Mouse (Mus musculus): Measurements from ENCODE around the gene Frmd5. TPM values are rescaled to one million over a fixed set of nuclear protein-coding genes. Genes with fewer than 3 reads are reported as not detected.
"Not testable (repeated sequence)": the region's sequence is repeated elsewhere in the genome, so short reads cannot be mapped to it uniquely, and the experiment has no call there.

Gene Frmd5
- 69.1 and 69.4 TPM in 2 replicates for polyA plus RNA-seq (2012; rRNA removed)

GRCm38 (mm10) chr2:121806959-121807653, at the start of gene Frmd5:
Gene Frmd5 (minus strand): TSS chr2:121807087.
- TF ChIP-seq POLR2A (IDR thresholded peaks at IDR 0.05; ENCODE audit: borderline replicate concordance, extremely low read depth, insufficient read depth, insufficient read length, poor library complexity, severe bottlenecking) (peak; percentile 65; the same call in 1 of the 2 replicates), CTCF (IDR thresholded peaks at IDR 0.05; ENCODE audit: borderline replicate concordance, extremely low read depth, insufficient read depth, insufficient read length) (no peak)
- peak; percentile 99 for DNase-seq (ENCODE audit: low read depth)

DNA sequence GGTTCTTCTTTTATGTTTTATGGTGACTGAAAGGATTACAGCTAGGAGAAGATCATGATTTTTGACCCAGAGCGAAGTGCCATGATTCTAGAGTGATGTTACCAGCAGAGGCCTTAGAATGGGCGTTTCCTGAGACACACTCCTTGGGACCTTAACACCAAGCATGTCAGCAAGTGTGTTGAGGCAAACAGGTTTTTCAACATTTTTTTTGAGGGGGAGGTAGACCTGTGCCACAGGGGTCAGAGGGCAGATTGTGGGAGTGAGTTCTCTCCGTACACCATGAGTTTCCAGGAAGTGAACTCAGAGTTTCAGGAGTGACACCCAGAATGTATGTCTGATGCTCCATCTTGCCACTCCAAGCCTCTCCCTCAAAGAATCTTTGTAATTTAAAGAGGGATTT, 47.1 kb upstream of the Frmd5 start:
- DNase-seq (ENCODE audit: low read depth), result no peak
- no peak for TF ChIP-seq POLR2A (IDR thresholded peaks at IDR 0.05; ENCODE audit: borderline replicate concordance, extremely low read depth, insufficient read depth, insufficient read length, poor library complexity, severe bottlenecking)
- TF ChIP-seq CTCF (IDR thresholded peaks at IDR 0.05; ENCODE audit: borderline replicate concordance, extremely low read depth, insufficient read depth, insufficient read length), result no peak

GRCm38 (mm10) chr2:121852045-121852444, 45.2 kb upstream of the Frmd5 start:
- no peak for DNase-seq (ENCODE audit: low read depth)
- TF ChIP-seq CTCF (IDR thresholded peaks at IDR 0.05; ENCODE audit: borderline replicate concordance, extremely low read depth, insufficient read depth, insufficient read length) (no peak), POLR2A (IDR thresholded peaks at IDR 0.05; ENCODE audit: borderline replicate concordance, extremely low read depth, insufficient read depth, insufficient read length, poor library complexity, severe bottlenecking) (no peak)

GRCm38 (mm10) chr2:121846050-121846449, 39.2 kb upstream of the Frmd5 start:
- DNase-seq (ENCODE audit: low read depth), result no peak
- TF ChIP-seq CTCF (IDR thresholded peaks at IDR 0.05; ENCODE audit: borderline replicate concordance, extremely low read depth, insufficient read depth, insufficient read length), result no peak
- no peak for TF ChIP-seq POLR2A (IDR thresholded peaks at IDR 0.05; ENCODE audit: borderline replicate concordance, extremely low read depth, insufficient read depth, insufficient read length, poor library complexity, severe bottlenecking)

- no peak for TF ChIP-seq POLR2A (IDR thresholded peaks at IDR 0.05; ENCODE audit: borderline replicate concordance, extremely low read depth, insufficient read depth, insufficient read length, poor library complexity, severe bottlenecking)
- no peak for TF ChIP-seq CTCF (IDR thresholded peaks at IDR 0.05; ENCODE audit: borderline replicate concordance, extremely low read depth, insufficient read depth, insufficient read length)
- DNase-seq (ENCODE audit: low read depth), result no peak
These were observed 35.4 kb upstream of the Frmd5 start for GRCm38 (mm10) chr2:121842249-121842648.

- DNase-seq (ENCODE audit: low read depth), result no peak
- TF ChIP-seq POLR2A (IDR thresholded peaks at IDR 0.05; ENCODE audit: borderline replicate concordance, extremely low read depth, insufficient read depth, insufficient read length, poor library complexity, severe bottlenecking) (no peak), CTCF (IDR thresholded peaks at IDR 0.05; ENCODE audit: borderline replicate concordance, extremely low read depth, insufficient read depth, insufficient read length) (no peak)
These were observed 34.6 kb upstream of the Frmd5 start for GRCm38 (mm10) chr2:121841453-121841852.

GRCm38 (mm10) chr2:121834926-121835325, 28.0 kb upstream of the Frmd5 start:
- no peak for DNase-seq (ENCODE audit: low read depth)
- no peak for TF ChIP-seq POLR2A (IDR thresholded peaks at IDR 0.05; ENCODE audit: borderline replicate concordance, extremely low read depth, insufficient read depth, insufficient read length, poor library complexity, severe bottlenecking)
- no peak for TF ChIP-seq CTCF (IDR thresholded peaks at IDR 0.05; ENCODE audit: borderline replicate concordance, extremely low read depth, insufficient read depth, insufficient read length)

DNA sequence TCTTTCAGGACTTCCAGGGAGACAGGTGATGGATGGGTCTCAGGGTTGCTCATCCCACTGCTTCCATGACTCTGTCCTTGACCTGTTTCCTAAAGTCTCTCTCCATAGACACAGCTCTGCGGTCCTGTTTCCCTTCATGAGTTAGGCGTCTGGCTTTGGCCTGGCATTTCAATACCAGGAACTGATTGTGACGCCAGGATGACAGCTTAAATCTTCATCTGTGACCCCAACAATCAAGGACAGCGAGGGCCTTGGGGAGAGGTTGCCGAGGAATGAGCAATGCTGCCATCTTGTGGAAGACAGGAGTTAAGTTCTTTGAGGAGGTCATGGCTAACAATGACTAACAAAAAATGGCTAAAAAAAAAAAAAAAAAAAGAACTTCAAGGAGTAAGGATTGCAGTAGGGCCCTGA, 25.6 kb upstream of the Frmd5 start:
- TF ChIP-seq CTCF (IDR thresholded peaks at IDR 0.05; ENCODE audit: borderline replicate concordance, extremely low read depth, insufficient read depth, insufficient read length) (peak; percentile 84), POLR2A (IDR thresholded peaks at IDR 0.05; ENCODE audit: borderline replicate concordance, extremely low read depth, insufficient read depth, insufficient read length, poor library complexity, severe bottlenecking) (no peak)
- DNase-seq (ENCODE audit: low read depth), result peak; percentile 90

DNA sequence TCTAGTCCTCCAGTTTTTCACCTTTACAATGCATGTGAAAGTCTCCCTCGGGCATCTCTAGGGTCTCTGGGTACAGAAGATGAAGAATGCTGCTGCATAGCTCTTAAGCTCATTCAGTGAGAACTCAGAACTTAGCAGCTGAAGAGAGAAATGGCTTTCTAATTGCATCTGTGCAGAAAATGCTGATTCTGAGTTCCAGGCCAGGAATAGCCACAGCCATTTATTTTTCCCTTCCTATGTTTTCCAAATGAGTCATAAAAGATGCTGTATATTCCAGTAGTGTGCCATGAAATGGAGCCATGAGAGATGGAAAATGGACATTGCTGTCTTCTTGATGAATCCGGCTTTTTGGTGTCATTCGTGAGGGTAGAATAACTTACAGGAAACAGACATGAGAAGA, 21.5 kb upstream of the Frmd5 start:
- no peak for TF ChIP-seq CTCF (IDR thresholded peaks at IDR 0.05; ENCODE audit: borderline replicate concordance, extremely low read depth, insufficient read depth, insufficient read length)
- TF ChIP-seq POLR2A (IDR thresholded peaks at IDR 0.05; ENCODE audit: borderline replicate concordance, extremely low read depth, insufficient read depth, insufficient read length, poor library complexity, severe bottlenecking), result no peak
- DNase-seq (ENCODE audit: low read depth), result no peak

DNA sequence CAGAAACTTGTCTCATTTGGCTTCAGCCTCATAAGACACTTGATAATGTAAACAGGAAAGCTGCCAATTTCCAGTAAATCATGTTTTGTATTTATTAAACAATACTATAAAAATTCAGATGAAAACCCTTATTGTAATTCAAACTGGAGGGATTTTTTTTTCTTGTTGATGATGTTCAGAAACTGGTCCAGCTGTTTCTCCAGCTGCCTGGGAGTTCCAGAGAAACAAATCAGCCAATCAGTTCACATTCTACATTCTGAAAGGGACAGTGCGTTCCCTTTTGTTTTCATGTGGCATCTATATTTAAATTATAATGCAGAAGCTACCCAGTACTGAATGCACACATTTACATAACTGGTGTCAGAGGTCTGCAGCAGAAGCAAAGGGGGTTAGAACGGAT, 19.3 kb upstream of the Frmd5 start:
- no peak for TF ChIP-seq CTCF (IDR thresholded peaks at IDR 0.05; ENCODE audit: borderline replicate concordance, extremely low read depth, insufficient read depth, insufficient read length)
- TF ChIP-seq POLR2A (IDR thresholded peaks at IDR 0.05; ENCODE audit: borderline replicate concordance, extremely low read depth, insufficient read depth, insufficient read length, poor library complexity, severe bottlenecking), result no peak
- DNase-seq (ENCODE audit: low read depth), result peak; percentile 60

GRCm38 (mm10) chr2:121824653-121825052, 17.8 kb upstream of the Frmd5 start:
- TF ChIP-seq CTCF (IDR thresholded peaks at IDR 0.05; ENCODE audit: borderline replicate concordance, extremely low read depth, insufficient read depth, insufficient read length) (no peak), POLR2A (IDR thresholded peaks at IDR 0.05; ENCODE audit: borderline replicate concordance, extremely low read depth, insufficient read depth, insufficient read length, poor library complexity, severe bottlenecking) (no peak)
- no peak for DNase-seq (ENCODE audit: low read depth)

- no peak for TF ChIP-seq POLR2A (IDR thresholded peaks at IDR 0.05; ENCODE audit: borderline replicate concordance, extremely low read depth, insufficient read depth, insufficient read length, poor library complexity, severe bottlenecking)
- TF ChIP-seq CTCF (IDR thresholded peaks at IDR 0.05; ENCODE audit: borderline replicate concordance, extremely low read depth, insufficient read depth, insufficient read length), result no peak
- no peak for DNase-seq (ENCODE audit: low read depth)
These were observed 14.9 kb upstream of the Frmd5 start for GRCm38 (mm10) chr2:121821787-121822186.

- DNase-seq (ENCODE audit: low read depth), result not testable (repeated sequence)
These were observed 4.0 kb upstream of the Frmd5 start for GRCm38 (mm10) chr2:121810876-121811275.

Data from brain, embryonic 14.5 days (tissue).